Mouse (Mus musculus) G1E (cell line): ENCODE measurements around the gene Arhgdib.

Source experiments
- CTCF ChIP-seq: IDR thresholded peaks from 2 replicates; pipeline ENCODE4 v1.5.1; 2012; ENCODE audit warnings: low read depth, low read length, inconsistent platforms, mixed read lengths
- GATA1 ChIP-seq: IDR thresholded peaks from 2 replicates; pipeline ENCODE4 v1.6.1; 2012; ENCODE audit warnings: borderline replicate concordance, low read length, inconsistent platforms, mixed read lengths
- POLR2AphosphoS5 ChIP-seq: IDR thresholded peaks from 2 replicates; pipeline ENCODE4 v1.6.1; 2012; ENCODE audit warnings: low read depth, low read length, inconsistent platforms; ENCODE audit not compliant: insufficient replicate concordance

DNA sequence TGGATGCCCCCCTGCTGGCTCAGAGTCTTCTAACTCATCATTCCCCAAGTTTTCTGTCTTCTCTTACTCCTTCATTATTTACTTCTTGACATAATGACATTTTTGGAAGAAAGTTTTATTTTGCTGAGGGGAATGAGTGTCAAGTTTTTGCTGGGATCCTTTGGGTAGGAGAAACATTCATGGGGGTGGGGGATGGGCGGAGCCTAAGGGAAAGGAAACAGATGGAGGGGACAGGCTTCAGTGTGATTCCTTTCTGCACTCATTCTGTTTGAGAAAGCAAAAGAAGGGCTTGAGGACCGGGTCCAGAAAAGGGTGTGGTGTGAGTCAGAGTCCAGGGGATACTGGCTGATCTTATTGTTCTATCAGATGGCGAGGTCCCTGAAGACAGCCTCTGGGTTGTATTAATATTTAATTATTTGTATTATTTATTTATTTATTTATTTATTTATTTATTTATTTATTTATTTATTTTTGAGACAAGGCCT, 58.2 kb downstream of the Arhgdib start:
- no peak for TF ChIP-seq CTCF
- TF ChIP-seq GATA1 = no peak
- no peak for TF ChIP-seq POLR2AphosphoS5
